Mouse (Mus musculus) thymus, adult 2 months (tissue): ENCODE data around the gene Scnn1a. TPM values are rescaled to one million over a fixed set of nuclear protein-coding genes. Genes with fewer than 3 reads are reported as not detected.

Experiments
- DNase-seq: peaks from one replicate; pipeline ENCODE4 v3.0.0; 2021
- H3K27ac ChIP-seq: fragments of 200-500 bp; 2 replicates; pipeline ENCODE4 v1.5.1; 2012; ENCODE audit warnings: low read length, control low read depth; ENCODE audit not compliant: control insufficient read depth, insufficient read depth
- H3K27me3 ChIP-seq: fragments of 200-500 bp; 2 replicates; pipeline ENCODE4 v1.6.1; 2012; ENCODE audit warnings: mild to moderate bottlenecking, low read length, moderate library complexity, mixed read lengths; ENCODE audit not compliant: control insufficient read depth, insufficient read depth
- H3K36me3 ChIP-seq: fragments of 200-500 bp; 2 replicates; pipeline ENCODE4 v1.6.1; 2012; ENCODE audit warnings: mild to moderate bottlenecking, low read length, moderate library complexity; ENCODE audit not compliant: control insufficient read depth, insufficient read depth
- H3K4me1 ChIP-seq: fragments of 200-500 bp; replicated peaks from 2 replicates; pipeline ENCODE4 v1.6.1; 2012; ENCODE audit warnings: low read length; ENCODE audit not compliant: control insufficient read depth, insufficient read depth
- H3K4me3 ChIP-seq: fragments of 200-500 bp; 2 replicates; pipeline ENCODE4 v1.5.1; 2012; ENCODE audit warnings: mild to moderate bottlenecking, low read length, control low read depth, moderate library complexity; ENCODE audit not compliant: control insufficient read depth, insufficient read depth
- CTCF ChIP-seq: fragments of 200-500 bp; IDR thresholded peaks from 2 replicates; pipeline ENCODE4 v1.5.1; 2012; ENCODE audit warnings: mild to moderate bottlenecking, control low read depth, low read length, moderate library complexity, borderline replicate concordance; ENCODE audit not compliant: control insufficient read depth, poor library complexity, insufficient read depth; ENCODE audit errors: extremely low read depth
- POLR2A ChIP-seq: fragments of 200-500 bp; IDR thresholded peaks from 2 replicates; pipeline ENCODE4 v1.6.1; 2012; ENCODE audit warnings: mild to moderate bottlenecking, low read length, control low read depth, moderate library complexity; ENCODE audit not compliant: control insufficient read depth, poor library complexity, insufficient read depth; ENCODE audit errors: extremely low read depth
- WGBS: fragments of 180-500 bp; shearing (Covaris S2); methylation state at CpG from one replicate; pipeline ENCODE4 v1.1.7; 2018; 5-methylcytosine and 5-hydroxymethylcytosine counted together
- polyA plus RNA-seq: library from polyadenylated mRNA; depleted of rRNA; stranded (reverse); fragments of >200 nt; gene quantifications from 2 replicates; pipeline ENCODE4 v1.2.3, GENCODE M21; 2012

Scnn1a gene
- polyA plus RNA-seq, 1 experiment = 32.8 TPM

DNA sequence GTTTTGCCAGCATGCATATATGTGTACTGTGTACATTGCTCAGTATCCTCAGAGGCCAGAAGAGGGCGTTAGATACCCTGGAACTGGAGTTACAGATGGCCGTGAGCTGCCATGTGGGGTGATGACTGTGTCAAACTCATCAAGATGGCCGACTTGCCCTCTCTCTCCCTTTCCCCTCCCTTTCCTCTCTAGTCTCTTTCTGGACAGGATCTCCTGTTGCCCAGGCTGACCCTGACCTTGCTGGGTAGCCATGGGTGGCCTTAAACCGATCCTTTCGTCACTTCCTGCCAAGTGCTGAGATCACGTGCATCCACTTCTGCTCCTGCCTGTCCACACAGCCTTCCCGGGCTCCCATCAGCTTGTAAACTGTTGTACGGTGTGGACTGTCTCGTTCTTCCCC, 39.5 kb downstream of the Scnn1a start:
- no peak overlapping the region for H3K27ac ChIP-seq
- peaks cover 26% of the 10 kb centered on the region for H3K4me1 ChIP-seq
- TF ChIP-seq CTCF = no peak
- TF ChIP-seq POLR2A = no peak
- no peak overlapping the region for H3K4me3 ChIP-seq
- no peak for DNase-seq
- H3K36me3 ChIP-seq = peaks cover 57% of the 10 kb centered on the region
- WGBS = 87% methylated on average over 9 of the region's 9 CpGs
- no peaks in the 10 kb centered on the region for H3K27me3 ChIP-seq

DNA sequence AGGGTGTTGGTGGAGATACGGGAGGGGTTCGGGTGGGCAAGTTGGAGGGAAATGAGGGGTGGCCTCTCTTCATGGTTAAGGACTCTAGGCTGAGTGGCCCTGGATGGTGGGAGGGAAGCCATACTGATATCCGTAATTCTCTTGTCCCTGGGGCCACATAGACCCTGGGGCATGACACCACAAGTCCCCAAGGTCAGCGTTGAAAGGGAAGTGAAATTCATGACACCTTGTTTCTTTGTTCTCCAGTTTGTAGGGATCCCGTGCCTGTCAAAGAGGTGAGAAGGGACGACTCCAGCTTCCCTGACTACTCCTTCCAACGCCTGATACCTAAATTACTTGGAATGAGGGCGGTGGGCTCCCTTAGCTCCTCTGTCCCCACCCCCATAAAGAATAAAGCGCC, 40.4 kb downstream of the Scnn1a start:
- Histone ChIP-seq H3K36me3 (peaks cover 57% of the 10 kb centered on the region), H3K4me3 (no peak overlapping the region), H3K27ac (no peak overlapping the region), H3K27me3 (no peaks in the 10 kb centered on the region), H3K4me1 (peaks cover 22% of the 10 kb centered on the region)
- WGBS = 96% methylated on average over 9 of the region's 9 CpGs
- TF ChIP-seq CTCF (no peak), POLR2A (no peak)
- no peak for DNase-seq

DNA sequence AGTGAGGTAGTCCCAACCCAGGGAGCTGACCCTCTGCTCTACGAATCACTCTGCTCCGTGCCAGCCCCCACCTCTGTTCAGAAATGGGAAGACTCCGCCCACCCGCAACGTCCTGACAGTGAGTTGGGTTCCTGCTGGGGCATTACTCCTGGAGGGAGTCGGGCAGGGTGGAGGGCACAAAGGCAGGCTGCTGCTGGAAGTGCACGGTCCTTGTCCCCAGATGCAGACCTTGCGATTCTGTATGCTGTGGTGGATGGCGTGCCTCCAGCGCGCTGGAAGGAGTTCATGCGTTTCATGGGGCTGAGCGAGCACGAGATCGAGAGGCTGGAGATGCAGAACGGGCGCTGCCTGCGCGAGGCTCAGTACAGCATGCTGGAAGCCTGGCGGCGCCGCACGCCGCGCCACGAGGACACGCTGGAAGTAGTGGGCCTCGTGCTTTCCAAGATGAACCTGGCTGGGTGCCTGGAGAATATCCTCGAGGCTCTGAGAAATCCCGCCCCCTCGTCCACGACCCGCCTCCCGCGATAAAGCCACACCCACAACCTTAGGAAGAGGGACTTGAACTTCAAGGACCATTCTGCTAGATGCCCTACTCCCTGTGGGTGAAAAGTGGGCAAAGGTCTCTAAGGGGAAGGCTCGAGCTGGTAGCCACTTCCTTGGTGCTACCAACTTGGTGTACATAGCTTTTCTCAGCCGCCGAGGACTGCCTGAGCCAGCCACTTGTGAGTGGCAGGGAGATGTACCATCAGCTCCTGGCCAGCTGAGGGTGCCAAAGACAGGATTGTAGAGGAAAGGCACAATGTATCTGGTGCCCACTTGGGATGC, 41.2 kb downstream of the Scnn1a start:
- TF ChIP-seq CTCF = no peak
- TF ChIP-seq POLR2A = no peak
- peaks cover 57% of the 10 kb centered on the region for H3K36me3 ChIP-seq

DNA sequence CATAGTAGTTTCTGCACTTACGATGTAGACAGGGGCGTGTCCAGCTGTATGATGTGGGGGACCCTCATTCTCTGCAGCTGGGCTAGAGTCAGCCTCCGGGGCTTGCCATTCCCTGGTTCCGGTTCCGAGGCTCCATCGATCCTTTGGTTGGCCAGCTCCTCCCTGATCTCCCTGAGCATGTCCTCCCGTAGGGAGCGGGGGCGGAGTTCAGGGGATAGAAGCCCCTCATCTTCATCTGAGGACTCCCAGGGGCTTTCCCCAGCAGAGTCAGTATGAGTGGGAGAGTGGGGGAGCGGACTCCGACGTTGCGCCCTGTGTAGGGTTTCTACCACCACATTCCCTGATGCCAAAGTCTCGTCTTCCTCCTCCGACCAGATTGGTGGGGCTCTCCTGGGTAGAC, 42.6 kb downstream of the Scnn1a start:
- 96% methylated on average over 15 of the region's 15 CpGs for WGBS
- peaks cover 23% of the 10 kb centered on the region for H3K4me1 ChIP-seq
- H3K27ac ChIP-seq = no peak overlapping the region
- DNase-seq = no peak
- no peak overlapping the region for H3K4me3 ChIP-seq
- TF ChIP-seq POLR2A (no peak), CTCF (no peak)
- peaks cover 46% of the 10 kb centered on the region for H3K36me3 ChIP-seq
- no peaks in the 10 kb centered on the region for H3K27me3 ChIP-seq

More for the DNA sequence above, 41.2 kb downstream of the Scnn1a start:
- no peak for DNase-seq
- Histone ChIP-seq H3K4me3 (no peak overlapping the region), H3K27me3 (no peaks in the 10 kb centered on the region), H3K27ac (no peak overlapping the region), H3K4me1 (peaks cover 16% of the 10 kb centered on the region)
- WGBS = 91% methylated on average over 38 of the region's 38 CpGs

DNA sequence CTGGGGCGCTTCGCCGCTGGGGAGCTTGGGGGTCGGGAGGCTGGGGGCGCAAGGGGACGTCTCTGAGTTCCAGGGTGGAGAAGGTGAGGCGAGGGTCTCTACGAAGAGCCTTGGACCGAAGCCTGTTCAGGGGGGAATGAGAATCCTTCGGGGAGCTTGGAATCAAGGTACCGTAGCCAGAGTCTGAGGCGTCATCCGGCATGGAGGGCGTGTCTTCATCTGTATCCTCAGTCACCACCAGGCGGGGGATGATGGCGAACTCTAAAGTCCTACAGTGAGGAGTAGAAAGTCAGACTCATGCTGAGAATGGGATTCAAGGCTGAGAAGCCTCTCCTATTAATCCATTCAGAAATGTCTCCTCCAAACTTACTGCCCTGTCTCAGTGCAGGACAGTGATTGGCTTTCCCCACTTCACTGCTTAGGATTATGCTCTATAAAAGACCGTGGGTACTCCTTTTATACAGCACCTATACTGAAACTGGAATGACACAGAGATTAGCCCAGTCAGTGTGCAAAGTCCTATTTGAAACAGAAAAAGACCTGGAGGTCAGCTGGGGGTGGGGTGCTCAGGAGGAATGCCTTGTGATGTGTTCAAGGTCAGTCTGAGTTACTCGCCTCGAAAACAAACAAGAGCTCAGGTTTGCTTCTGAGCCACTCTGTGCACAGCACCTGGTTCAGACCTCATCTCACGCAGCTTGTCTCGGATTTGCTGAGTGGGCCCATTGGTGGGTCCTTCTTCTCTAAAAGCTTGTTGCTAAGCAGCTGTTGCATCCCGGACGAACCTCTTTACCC, 43.2 kb downstream of the Scnn1a start:
- Histone ChIP-seq H3K27me3 (no peaks in the 10 kb centered on the region), H3K27ac (no peak overlapping the region), H3K4me1 (peaks cover 28% of the 10 kb centered on the region), H3K4me3 (no peak overlapping the region), H3K36me3 (peaks cover 40% of the 10 kb centered on the region)
- no peak for DNase-seq
- TF ChIP-seq CTCF = no peak
- TF ChIP-seq POLR2A = no peak
- 91% methylated on average over 23 of the region's 23 CpGs for WGBS

DNA sequence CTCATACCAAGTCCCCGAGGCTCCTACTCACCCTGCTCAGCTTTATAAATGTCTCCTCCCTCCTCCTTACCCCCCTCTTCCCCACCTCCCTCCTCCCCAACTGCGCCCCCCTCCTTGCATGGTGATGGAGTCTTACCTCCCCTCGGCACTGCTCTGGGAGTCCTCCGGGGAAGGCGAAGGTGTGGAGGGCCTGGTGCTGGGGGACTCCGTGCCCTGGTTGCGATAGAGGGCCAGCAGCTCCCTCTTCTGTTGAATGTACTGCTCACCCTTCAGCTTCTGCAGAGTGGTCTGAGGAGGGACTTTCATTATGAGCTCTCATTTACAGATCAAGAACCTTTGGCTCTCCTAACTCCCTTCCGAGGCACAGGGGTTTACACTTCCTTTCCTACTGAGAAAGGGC, 44.0 kb downstream of the Scnn1a start:
- WGBS = 23% methylated on average over 8 of the region's 8 CpGs
- Histone ChIP-seq H3K27ac (no peak overlapping the region), H3K4me3 (no peak overlapping the region)

More for the DNA sequence above, 44.0 kb downstream of the Scnn1a start:
- TF ChIP-seq CTCF (no peak), POLR2A (no peak)
- DNase-seq = peak; percentile 43
- peaks cover 32% of the 10 kb centered on the region for H3K36me3 ChIP-seq
- no peaks in the 10 kb centered on the region for H3K27me3 ChIP-seq
- H3K4me1 ChIP-seq = peaks cover 34% of the 10 kb centered on the region
